Mouse (Mus musculus): ENCODE measurements at regions not wholly inside any gene's neighbourhood (a gene's known extent, or its start where the extent isn't known, plus 50 kb on each side); places are given as distances from the start of the nearest gene placed in this dataset.
"Not testable (repeated sequence)": the region's sequence is repeated elsewhere in the genome, so short reads cannot be mapped to it uniquely, and the experiment has no call there.

GRCm38 (mm10) chr1:95493004-95493403, 174.4 kb downstream of the St8sia4 start:
- no peaks in the 10 kb centered on the region for H3K27me3 ChIP-seq (ENCODE audit: control insufficient read depth, insufficient read depth, low read length)
- H3K36me3 ChIP-seq (ENCODE audit: control insufficient read depth, insufficient read depth, low read length) = no peaks in the 10 kb centered on the region
- no peak for TF ChIP-seq POLR2A (IDR thresholded peaks at IDR 0.05; ENCODE audit: low read depth, low read length)
- no peak for TF ChIP-seq CTCF (IDR thresholded peaks at IDR 0.05; ENCODE audit: extremely low read depth, insufficient read depth, insufficient read length, insufficient replicate concordance)
- H3K4me1 ChIP-seq (ENCODE audit: control insufficient read depth, insufficient read depth, insufficient read length) = no peaks in the 10 kb centered on the region; the same call in 1 of the 2 replicates
- H3K4me3 ChIP-seq (ENCODE audit: extremely low read depth, insufficient read depth, insufficient read length) = no peak overlapping the region
- no peak overlapping the region for H3K27ac ChIP-seq (ENCODE audit: insufficient read depth, low read length)
- DNase-seq (ENCODE audit: low read depth in 1 of 2, low spot score in 2 of 2) = no peak

GRCm38 (mm10) chr1:95500671-95501070, 166.7 kb downstream of the St8sia4 start:
- not testable (repeated sequence) for DNase-seq (ENCODE audit: low read depth in 1 of 2, low spot score in 2 of 2); H3K27ac ChIP-seq (ENCODE audit: insufficient read depth, low read length); H3K36me3 ChIP-seq (ENCODE audit: control insufficient read depth, insufficient read depth, low read length); H3K4me1 ChIP-seq (ENCODE audit: control insufficient read depth, insufficient read depth, insufficient read length); H3K4me3 ChIP-seq (ENCODE audit: extremely low read depth, insufficient read depth, insufficient read length); H3K27me3 ChIP-seq (ENCODE audit: control insufficient read depth, insufficient read depth, low read length)

DNA sequence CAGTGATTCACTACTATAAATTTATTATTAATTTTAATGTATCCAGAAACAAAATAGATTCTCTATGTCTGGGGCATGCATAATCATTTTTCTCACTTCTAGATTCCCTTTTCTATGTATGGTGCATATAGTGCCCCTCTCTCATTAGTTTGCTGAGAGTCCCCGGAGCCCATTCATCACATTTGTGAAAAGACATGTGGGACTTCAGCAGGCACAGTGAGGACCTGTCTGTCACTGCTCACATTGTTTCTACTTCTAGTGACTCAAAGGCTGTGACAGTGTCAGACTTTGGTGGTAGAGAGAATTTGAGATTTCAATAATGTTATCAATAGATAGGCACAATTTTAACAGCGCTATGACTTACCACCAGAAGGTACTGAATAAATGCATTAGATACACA, 158.7 kb downstream of the St8sia4 start:
- Histone ChIP-seq H3K27me3 (ENCODE audit: control insufficient read depth, insufficient read depth, low read length) (no peaks in the 10 kb centered on the region), H3K4me1 (ENCODE audit: control insufficient read depth, insufficient read depth, insufficient read length) (no peaks in the 10 kb centered on the region), H3K27ac (ENCODE audit: insufficient read depth, low read length) (no peak overlapping the region), H3K4me3 (ENCODE audit: extremely low read depth, insufficient read depth, insufficient read length) (no peak overlapping the region), H3K36me3 (ENCODE audit: control insufficient read depth, insufficient read depth, low read length) (no peaks in the 10 kb centered on the region)
- no peak for TF ChIP-seq POLR2A (IDR thresholded peaks at IDR 0.05; ENCODE audit: low read depth, low read length)
- no peak for TF ChIP-seq CTCF (IDR thresholded peaks at IDR 0.05; ENCODE audit: extremely low read depth, insufficient read depth, insufficient read length, insufficient replicate concordance)
- 96% methylated on average over 2 of the region's 2 CpGs for WGBS
- DNase-seq (ENCODE audit: low read depth in 1 of 2, low spot score in 2 of 2) = no peak

GRCm38 (mm10) chr1:95528726-95529125, 138.6 kb downstream of the St8sia4 start:
- TF ChIP-seq CTCF (IDR thresholded peaks at IDR 0.05; ENCODE audit: extremely low read depth, insufficient read depth, insufficient read length, insufficient replicate concordance) = no peak
- TF ChIP-seq POLR2A (IDR thresholded peaks at IDR 0.05; ENCODE audit: low read depth, low read length) = no peak
- H3K36me3 ChIP-seq (ENCODE audit: control insufficient read depth, insufficient read depth, low read length) = no peaks in the 10 kb centered on the region
- no peak overlapping the region for H3K4me3 ChIP-seq (ENCODE audit: extremely low read depth, insufficient read depth, insufficient read length)
- H3K27me3 ChIP-seq (ENCODE audit: control insufficient read depth, insufficient read depth, low read length) = no peaks in the 10 kb centered on the region
- WGBS = 68% methylated on average over 4 of the region's 4 CpGs
- H3K4me1 ChIP-seq (ENCODE audit: control insufficient read depth, insufficient read depth, insufficient read length) = no peaks in the 10 kb centered on the region
- no peak for DNase-seq (ENCODE audit: low read depth in 1 of 2, low spot score in 2 of 2)
- no peak overlapping the region for H3K27ac ChIP-seq (ENCODE audit: insufficient read depth, low read length)

DNA sequence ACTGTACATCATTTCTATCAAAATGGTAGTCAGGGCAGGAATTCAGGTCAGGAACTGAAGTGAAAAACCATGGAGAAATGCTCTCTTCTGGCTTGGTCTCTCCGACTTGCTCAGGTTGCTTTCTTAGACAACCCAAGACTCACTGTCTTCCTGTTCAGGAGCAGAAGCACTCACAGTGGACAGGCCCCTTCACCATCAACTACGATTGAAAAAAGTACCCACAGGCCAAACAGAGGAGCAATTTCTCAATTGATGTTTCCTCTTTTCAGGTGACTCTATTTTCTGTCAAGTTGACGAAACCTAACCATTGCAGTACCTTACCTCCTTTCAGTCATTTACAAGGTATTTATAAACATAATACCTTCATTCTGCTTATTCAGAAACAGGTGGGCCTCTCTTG, 136.4 kb downstream of the St8sia4 start:
- WGBS = 62% methylated on average over 3 of the region's 3 CpGs
- no peaks in the 10 kb centered on the region for H3K27me3 ChIP-seq (ENCODE audit: control insufficient read depth, insufficient read depth, low read length)
- H3K27ac ChIP-seq (ENCODE audit: insufficient read depth, low read length) = no peak overlapping the region
- DNase-seq (ENCODE audit: low read depth in 1 of 2, low spot score in 2 of 2) = no peak
- no peaks in the 10 kb centered on the region for H3K36me3 ChIP-seq (ENCODE audit: control insufficient read depth, insufficient read depth, low read length)
- no peaks in the 10 kb centered on the region for H3K4me1 ChIP-seq (ENCODE audit: control insufficient read depth, insufficient read depth, insufficient read length)
- no peak overlapping the region for H3K4me3 ChIP-seq (ENCODE audit: extremely low read depth, insufficient read depth, insufficient read length)
- TF ChIP-seq CTCF (IDR thresholded peaks at IDR 0.05; ENCODE audit: extremely low read depth, insufficient read depth, insufficient read length, insufficient replicate concordance) (no peak), POLR2A (IDR thresholded peaks at IDR 0.05; ENCODE audit: low read depth, low read length) (no peak)
